Mouse (Mus musculus) kidney, adult 10 weeks (tissue): ENCODE results near the gene Dvl2. TPM values are rescaled to one million over a fixed set of nuclear protein-coding genes. Genes with fewer than 3 reads are reported as not detected.

Experiments used
- polyA plus RNA-seq: library from polyadenylated mRNA; stranded (reverse); fragments of 350-450 nt; fragmentation: Illumina TruSeq; extraction: RNeasy Lipid Tissue Mini Kit (QIAGEN cat#74804); gene quantifications from one replicate; pipeline ENCODE4 v1.2.3, GENCODE M21; 2014; ENCODE audit warnings: low read depth, low replicate concordance

Gene Dvl2
- polyA plus RNA-seq: 0.57 TPM

GRCm38 (mm10) chr11:70000396-70000898, at the start of gene Dvl2:
Gene Dvl2 (plus strand): TSS chr11:70000595.

GRCm38 (mm10) chr11:69964650-69965270, 35.6 kb upstream of the Dvl2 start, which contains the start of gene Cldn7:
Gene Cldn7 (plus strand): TSS chr11:69964779.

GRCm38 (mm10) chr11:69981141-69981762, 19.1 kb upstream of the Dvl2 start, which contains the start of gene Ctdnep1:
Gene Ctdnep1 (plus strand): TSS chr11:69981156.

GRCm38 (mm10) chr11:69982225-69982624, 18.2 kb upstream of the Dvl2 start, which contains the start of gene Elp5:
Gene Elp5 (minus strand): TSS chr11:69982517.

GRCm38 (mm10) chr11:69990850-69991691, 9.3 kb upstream of the Dvl2 start, which contains the start of gene Gabarap:
Gene Gabarap (plus strand): TSS chr11:69991143.

GRCm38 (mm10) chr11:69995391-69995960, 4.9 kb upstream of the Dvl2 start, which contains the start of gene Phf23:
Gene Phf23 (plus strand): TSS chr11:69995777.

GRCm38 (mm10) chr11:70014880-70015558, 14.6 kb downstream of the Dvl2 start, which contains the start of gene Acadvl:
Gene Acadvl (minus strand): TSS chr11:70015411.

GRCm38 (mm10) chr11:70016669-70017068, 16.3 kb downstream of the Dvl2 start, which contains the start of gene Dlg4:
Gene Dlg4 (plus strand): TSS chr11:70016942.

GRCm38 (mm10) chr11:70053898-70054570, 53.6 kb downstream of the Dvl2 start, which contains the start of gene Asgr1:
Gene Asgr1 (plus strand): TSS chr11:70054085.

Other genes starting within 250 kb of the Dvl2 start
- gene Polr2a, start 242.0 kb upstream of the Dvl2 start, polyA plus RNA-seq: 20.8 TPM
- gene Slc35g3, start 238.6 kb upstream of the Dvl2 start, polyA plus RNA-seq: not detected
- 16.5 TPM for gene Zbtb4, start 234.7 kb upstream of the Dvl2 start, polyA plus RNA-seq
- 3.2 TPM for gene Chrnb1, start 204.7 kb upstream of the Dvl2 start, polyA plus RNA-seq
- 3.0 TPM for gene Fgf11, start 198.7 kb upstream of the Dvl2 start, polyA plus RNA-seq
- 6.4 TPM for gene Tmem102, start 195.0 kb upstream of the Dvl2 start, polyA plus RNA-seq
- gene Gm39566, start 185.3 kb upstream of the Dvl2 start, polyA plus RNA-seq: not detected
- gene Spem2, start 182.1 kb upstream of the Dvl2 start, polyA plus RNA-seq: not detected
- not detected for gene Spem1, start 178.4 kb upstream of the Dvl2 start, polyA plus RNA-seq
- 0.20 TPM for gene Nlgn2, start 162.8 kb upstream of the Dvl2 start, polyA plus RNA-seq
- gene Tmem256, start 162.1 kb upstream of the Dvl2 start, polyA plus RNA-seq: 42.3 TPM
- 0.77 TPM for gene Plscr3, start 154.2 kb upstream of the Dvl2 start, polyA plus RNA-seq
- 1.4 TPM for gene Tnk1, start 141.9 kb upstream of the Dvl2 start, polyA plus RNA-seq
- not detected for gene Tmem95, start 122.6 kb upstream of the Dvl2 start, polyA plus RNA-seq
- gene Kctd11, start 119.2 kb upstream of the Dvl2 start, polyA plus RNA-seq: 2.0 TPM
- not detected for gene Acap1, start 105.1 kb upstream of the Dvl2 start, polyA plus RNA-seq
- gene 2810408A11Rik, start 99.6 kb upstream of the Dvl2 start, polyA plus RNA-seq: 1.1 TPM
- 3.5 TPM for gene Neurl4, start 99.5 kb upstream of the Dvl2 start, polyA plus RNA-seq
- gene Gps2, start 86.7 kb upstream of the Dvl2 start, polyA plus RNA-seq: 15.6 TPM
- 156 TPM for gene Eif5a, start 78.6 kb upstream of the Dvl2 start, polyA plus RNA-seq
- 12.8 TPM for gene Ybx2, start 64.8 kb upstream of the Dvl2 start, polyA plus RNA-seq
- 1.3 TPM for gene Slc2a4, start 52.4 kb upstream of the Dvl2 start, polyA plus RNA-seq
- 10.0 TPM for gene Cldn7, start 35.8 kb upstream of the Dvl2 start, polyA plus RNA-seq
- 38.7 TPM for gene Ctdnep1, start 19.4 kb upstream of the Dvl2 start, polyA plus RNA-seq
- gene Elp5, start 18.1 kb upstream of the Dvl2 start, polyA plus RNA-seq: 8.3 TPM
- 681 TPM for gene Gabarap, start 9.5 kb upstream of the Dvl2 start, polyA plus RNA-seq
- 9.9 TPM for gene Phf23, start 4.8 kb upstream of the Dvl2 start, polyA plus RNA-seq
- gene Acadvl, start 14.8 kb downstream of the Dvl2 start, polyA plus RNA-seq: 21.1 TPM
- gene Dlg4, start 16.3 kb downstream of the Dvl2 start, polyA plus RNA-seq: 0.53 TPM
- gene Asgr1, start 53.5 kb downstream of the Dvl2 start, polyA plus RNA-seq: not detected
- gene Asgr2, start 92.0 kb downstream of the Dvl2 start, polyA plus RNA-seq: not detected
- gene Mgl2, start 129.7 kb downstream of the Dvl2 start, polyA plus RNA-seq: 5.1 TPM
- gene Clec10a, start 155.6 kb downstream of the Dvl2 start, polyA plus RNA-seq: not detected
- gene Slc16a11, start 212.2 kb downstream of the Dvl2 start, polyA plus RNA-seq: not detected
- gene Slc16a13, start 220.5 kb downstream of the Dvl2 start, polyA plus RNA-seq: 17.3 TPM
- 5.3 TPM for gene Bcl6b, start 229.2 kb downstream of the Dvl2 start, polyA plus RNA-seq
- gene 0610010K14Rik, start 237.3 kb downstream of the Dvl2 start, polyA plus RNA-seq: 1.1 TPM
- gene Gm21988, start 239.2 kb downstream of the Dvl2 start, polyA plus RNA-seq: 1.6 TPM
- 57.2 TPM for gene Rnasek, start 239.2 kb downstream of the Dvl2 start, polyA plus RNA-seq